Mouse (Mus musculus): ENCODE data around the gene Phc3. TPM values are rescaled to one million over a fixed set of nuclear protein-coding genes. Genes with fewer than 3 reads are reported as not detected.

Gene Phc3
- total RNA-seq, 1 experiment from 2014 or later: 22.7 TPM

DNA sequence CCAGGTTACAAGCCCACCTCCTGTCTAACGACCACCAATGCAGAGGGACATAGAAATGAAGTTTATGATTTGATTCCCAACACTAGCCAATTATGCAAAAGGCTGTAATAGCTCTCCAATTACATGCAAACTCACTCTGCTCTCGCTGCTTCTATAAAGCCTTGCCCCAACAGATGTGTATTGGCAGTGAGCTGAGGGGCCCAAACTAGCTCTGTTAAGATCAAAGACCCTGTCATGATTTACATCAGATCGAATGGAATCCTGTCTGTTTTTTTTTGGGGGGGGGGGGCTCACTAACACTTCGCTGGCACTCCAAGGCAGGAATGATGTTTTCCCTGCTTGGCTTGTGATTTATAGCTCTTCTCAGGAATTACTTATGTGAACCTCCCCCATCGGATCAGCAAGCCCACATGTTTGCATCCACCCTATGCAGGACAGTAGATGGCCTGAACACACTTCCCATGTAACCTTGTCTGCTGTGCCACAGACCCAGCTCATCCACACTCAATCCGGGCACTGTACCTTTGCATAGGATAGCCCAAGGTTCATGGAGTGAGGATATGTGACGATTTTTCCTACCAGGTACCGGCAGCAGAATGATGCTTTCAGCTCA is 13.8 kb upstream of the Phc3 start:
- no peak for ATAC-seq (replicated peaks; ENCODE audit: insufficient number of reproducible peaks, low FRiP score, low TSS enrichment, poor library complexity, severe bottlenecking)

DNA sequence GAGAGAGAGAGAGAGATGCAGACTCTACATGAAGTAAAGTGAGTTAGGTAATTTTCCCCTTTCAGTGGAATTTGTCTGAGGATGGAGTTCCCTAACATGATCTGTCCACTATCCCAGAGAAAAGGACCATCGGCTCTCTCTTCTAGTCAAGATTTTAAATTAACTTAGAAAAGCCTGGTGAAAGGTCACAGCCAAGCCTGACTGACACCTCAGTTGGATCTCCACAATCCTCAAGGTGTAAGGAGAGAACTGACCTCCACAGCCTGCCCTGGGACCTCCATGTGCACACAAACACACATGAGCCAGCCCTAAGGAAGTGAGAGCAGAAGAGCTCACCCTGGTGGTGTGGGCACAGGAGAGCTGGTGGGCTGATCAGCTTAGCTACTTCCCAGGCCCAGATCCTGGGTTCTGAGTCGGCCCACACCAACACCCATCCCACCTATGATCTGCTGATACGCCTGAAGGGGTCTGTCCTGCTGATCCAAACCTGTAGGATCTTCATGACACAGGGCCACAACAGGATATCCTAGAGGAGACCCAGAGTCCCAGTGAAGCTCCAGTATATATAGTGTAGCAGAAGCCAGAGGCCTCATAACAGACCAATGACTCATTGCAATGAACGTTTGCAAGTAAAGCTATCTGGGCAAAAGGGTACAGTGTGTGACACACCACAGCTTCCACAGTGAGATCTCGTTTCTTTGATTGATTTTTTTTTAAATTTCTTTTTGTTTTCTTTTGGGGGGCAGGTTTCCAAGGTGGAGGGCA is 12.6 kb upstream of the Phc3 start:
- ATAC-seq (replicated peaks; ENCODE audit: insufficient number of reproducible peaks, low FRiP score, low TSS enrichment, poor library complexity, severe bottlenecking): no peak

DNA sequence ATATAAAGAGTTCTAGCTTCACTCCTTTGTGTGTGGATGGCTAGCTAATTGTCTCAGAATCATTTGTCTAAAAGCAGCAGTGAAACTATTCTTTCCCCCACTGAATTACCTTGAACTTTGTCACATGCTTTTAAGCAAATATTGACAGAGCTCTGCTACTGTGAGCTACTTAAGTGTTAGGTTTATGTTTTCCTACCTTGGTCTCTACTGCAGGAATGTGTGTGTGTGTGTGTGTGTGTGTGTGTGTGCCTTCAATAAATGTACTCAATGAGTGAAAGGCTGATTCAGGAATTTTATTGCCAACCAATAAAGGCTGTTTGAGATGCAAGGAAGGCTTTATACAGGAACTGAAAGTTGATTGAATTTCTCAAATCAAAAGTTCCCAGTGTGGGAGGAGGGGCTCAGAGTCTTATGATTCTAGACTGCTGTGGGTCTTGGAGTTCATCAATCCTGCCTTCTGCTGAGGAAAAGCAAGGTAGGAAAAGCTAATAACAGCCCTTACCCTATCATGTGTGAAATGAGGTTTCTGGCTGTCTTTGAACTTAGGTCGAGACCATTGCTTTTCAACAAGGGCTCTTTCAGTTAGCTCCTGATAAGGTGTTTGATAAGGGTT is 7.9 kb upstream of the Phc3 start:
- ATAC-seq (replicated peaks; ENCODE audit: insufficient number of reproducible peaks, low FRiP score, low TSS enrichment, poor library complexity, severe bottlenecking): no peak

DNA sequence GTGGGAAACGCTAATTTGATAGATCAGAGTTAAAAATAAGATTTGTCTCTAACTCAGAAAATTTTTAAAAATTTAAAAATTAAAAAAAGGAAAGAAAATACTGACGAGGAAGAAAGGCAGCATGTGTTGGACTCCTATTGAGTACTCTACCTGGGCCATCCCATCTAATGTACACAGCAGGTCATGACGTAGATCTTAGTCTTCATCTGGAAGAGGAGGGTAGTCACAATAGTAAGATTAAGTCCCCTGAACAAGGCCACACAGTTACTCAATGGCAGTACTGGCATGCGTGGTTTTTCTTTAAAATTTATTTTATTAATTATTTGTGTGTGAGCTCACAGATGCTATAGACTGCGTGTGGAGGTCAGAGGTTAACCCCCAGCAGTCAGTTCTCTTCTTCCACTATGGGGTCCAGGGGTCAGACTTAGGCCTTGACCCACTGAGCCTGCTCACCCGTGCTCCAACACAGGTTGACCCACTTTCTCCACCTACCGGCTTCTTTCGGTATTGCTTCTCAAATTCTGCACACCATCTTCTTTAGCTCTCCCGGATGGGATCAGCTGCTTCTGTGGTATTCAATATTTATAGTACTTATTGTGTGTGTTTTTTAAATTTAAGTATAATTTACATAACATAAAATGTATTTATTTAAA is 6.0 kb upstream of the Phc3 start:
- peak; percentile 84 for ATAC-seq (replicated peaks; ENCODE audit: insufficient number of reproducible peaks, low FRiP score, low TSS enrichment, poor library complexity, severe bottlenecking)

DNA sequence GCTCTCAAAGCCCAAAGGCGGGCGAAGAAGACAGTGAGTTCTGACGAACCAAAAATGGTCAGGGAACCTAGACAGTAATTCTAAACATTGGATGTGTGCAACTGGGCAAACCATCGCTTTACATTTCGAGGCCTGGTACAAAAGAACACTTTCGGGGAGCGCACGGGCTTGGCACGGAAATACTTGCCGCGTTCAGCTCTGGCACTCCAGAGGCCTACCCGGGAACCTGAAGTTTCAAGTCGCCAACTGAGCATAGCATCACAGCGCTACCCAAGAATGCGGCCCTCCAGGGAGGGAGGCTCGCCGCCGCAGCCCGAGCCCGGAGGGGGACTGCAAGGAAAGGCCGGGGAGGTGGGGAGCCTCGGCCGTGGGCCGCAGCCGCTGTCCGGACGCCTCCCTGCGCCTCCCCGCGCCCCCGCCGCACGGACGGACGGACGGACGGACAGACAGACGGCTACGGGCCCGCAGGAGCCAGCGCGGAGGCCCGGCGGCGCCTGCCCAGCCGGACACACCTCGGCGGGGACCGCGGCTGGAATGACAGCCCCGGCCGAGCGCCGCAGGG is 603 bp downstream of the Phc3 start:
- ATAC-seq (replicated peaks; ENCODE audit: insufficient number of reproducible peaks, low FRiP score, low TSS enrichment, poor library complexity, severe bottlenecking): 0 out of 2 replicates have a peak, but pooled peaks have one; percentile 24

DNA sequence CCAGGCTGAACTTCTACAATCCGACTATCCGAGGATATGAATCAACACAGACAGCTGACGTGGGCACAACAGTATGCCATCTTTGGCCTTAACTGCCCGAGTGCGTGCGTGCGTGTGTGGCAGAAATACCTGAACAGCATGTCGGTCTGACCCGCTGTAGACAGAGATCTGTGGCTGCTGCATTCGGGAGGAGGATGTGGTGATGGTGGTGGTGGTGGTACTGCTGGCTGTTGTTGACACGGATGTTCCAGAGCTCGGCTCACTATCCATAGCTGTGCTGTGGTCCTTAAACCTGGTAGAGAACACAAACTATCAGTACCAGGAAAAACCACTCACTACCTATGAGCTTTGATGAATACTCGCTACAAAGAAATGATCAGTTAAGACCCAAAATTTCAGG is 3.6 kb downstream of the Phc3 start:
- ATAC-seq (replicated peaks; ENCODE audit: insufficient number of reproducible peaks, low FRiP score, low TSS enrichment, poor library complexity, severe bottlenecking): no peak

DNA sequence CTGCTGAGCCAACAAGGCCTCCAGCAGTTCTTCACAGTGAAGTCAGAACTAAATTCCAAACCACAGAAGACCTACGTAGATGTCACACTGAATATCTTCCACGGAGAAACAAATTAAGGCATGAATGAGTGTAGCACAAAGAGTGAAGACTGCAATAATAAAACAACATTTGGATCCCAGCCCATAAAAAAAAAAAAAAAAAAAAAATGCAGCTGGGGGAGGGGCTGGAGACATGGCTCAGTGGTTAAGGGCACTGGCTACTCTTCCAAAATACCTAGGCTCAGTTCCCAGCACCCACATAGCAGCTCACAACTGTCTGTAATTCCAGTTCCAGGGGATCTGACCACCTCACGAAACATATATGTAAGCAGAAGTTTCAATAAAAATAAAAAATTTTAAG is 5.0 kb downstream of the Phc3 start:
- no peak for ATAC-seq (replicated peaks; ENCODE audit: insufficient number of reproducible peaks, low FRiP score, low TSS enrichment, poor library complexity, severe bottlenecking)

DNA sequence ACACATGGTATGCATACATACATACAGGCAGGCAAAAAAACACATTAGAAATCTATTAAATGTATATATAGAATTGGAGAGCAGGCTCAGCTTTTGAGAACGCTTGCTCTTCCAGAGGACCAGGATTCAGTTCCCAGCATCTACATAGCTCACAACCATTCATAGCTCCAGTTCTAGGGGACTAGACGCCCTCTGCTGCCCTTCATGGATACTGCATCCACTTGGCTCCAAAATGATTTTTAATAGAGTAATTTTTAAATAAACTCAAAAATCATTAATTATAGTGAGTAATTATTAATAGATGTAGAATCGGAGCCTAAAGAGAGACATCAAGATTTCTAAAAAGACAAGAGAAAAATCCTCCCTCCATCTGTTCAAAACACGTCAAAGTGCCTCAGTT is 6.1 kb downstream of the Phc3 start:
- no peak for ATAC-seq (replicated peaks; ENCODE audit: insufficient number of reproducible peaks, low FRiP score, low TSS enrichment, poor library complexity, severe bottlenecking)

DNA sequence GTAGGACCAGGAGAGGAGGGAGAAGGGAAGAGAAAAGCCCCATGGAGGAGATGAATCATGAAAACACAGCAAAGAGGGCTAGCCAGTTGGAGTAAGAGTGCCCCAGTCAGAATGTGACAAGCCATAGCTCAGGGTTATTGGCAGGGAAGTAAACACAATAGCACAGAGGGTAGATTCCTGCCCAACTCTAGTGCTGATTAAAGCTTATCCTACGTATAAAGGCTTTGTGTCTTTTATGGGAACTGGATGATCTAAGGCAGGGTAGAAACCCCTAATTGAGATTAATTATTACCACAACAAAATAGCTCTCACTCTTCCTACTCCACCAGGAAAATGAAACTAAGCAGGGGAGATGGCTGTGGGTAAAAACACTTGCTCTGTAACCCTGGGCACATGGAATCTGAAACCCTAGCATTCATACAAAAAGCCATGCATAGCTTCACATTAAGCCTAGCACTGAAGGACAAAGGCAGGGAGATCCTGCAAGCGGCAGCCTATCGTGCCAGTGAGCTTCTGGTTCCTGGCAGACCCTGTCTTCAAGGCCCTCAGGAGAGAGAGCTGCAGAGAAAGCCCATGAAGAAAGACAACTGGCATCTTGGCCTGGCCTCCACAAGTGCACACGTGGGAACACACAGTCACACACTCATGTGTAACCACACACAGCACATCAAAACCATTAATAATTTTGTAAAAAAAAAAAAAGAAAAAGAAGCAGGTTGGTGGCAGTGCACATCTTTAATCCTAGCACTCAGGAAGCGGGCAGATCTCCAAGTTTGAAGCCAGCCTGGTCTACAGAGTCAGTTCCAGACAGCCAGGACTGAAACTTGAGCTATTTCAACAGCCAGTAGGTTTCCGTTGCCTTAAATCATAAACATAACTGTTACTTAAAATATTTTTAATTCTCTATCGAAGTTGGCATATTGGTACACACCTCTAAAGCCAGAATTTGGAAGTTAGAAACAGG is 9.1 kb downstream of the Phc3 start:
- no peak for ATAC-seq (replicated peaks; ENCODE audit: insufficient number of reproducible peaks, low FRiP score, low TSS enrichment, poor library complexity, severe bottlenecking)

DNA sequence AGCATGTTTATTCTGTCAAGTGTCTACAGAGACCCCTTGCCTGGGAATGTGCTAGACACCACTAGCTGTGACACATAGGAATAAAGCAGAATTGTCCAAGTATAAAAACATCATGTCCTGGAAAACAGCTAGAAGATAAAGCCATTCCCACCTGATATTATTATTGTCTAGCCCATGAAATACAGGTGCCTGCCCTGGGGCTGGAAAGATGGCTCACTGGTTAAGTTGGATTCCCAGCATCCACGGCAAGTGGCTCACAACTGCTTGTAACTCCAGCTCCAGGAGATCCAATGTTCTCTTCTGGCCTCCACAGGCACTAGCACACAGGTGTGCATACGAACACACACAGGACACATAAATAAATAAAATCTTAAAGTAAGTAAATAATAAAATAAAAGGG is 10.5 kb downstream of the Phc3 start:
- no peak for ATAC-seq (replicated peaks; ENCODE audit: insufficient number of reproducible peaks, low FRiP score, low TSS enrichment, poor library complexity, severe bottlenecking)

DNA sequence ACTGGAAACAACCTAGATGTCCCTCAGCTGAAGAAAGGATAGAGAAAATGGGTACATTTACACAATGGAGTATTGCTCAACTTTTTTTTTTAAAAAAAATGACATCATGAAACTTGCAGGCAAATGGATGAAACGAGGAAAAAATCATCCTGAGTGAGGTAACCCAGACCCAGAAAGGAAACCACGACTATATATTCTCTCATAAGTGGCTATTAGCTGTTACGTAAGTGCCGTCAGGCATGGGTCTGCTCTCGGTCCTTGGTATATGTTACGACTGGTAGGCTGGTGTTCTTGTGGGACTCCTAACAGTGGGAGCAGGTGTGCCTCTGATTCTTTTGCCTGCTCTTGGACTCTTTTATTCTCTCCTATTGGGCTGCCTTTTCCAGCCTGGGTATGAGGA is 12.9 kb downstream of the Phc3 start:
- ATAC-seq (replicated peaks; ENCODE audit: insufficient number of reproducible peaks, low FRiP score, low TSS enrichment, poor library complexity, severe bottlenecking): no peak

DNA sequence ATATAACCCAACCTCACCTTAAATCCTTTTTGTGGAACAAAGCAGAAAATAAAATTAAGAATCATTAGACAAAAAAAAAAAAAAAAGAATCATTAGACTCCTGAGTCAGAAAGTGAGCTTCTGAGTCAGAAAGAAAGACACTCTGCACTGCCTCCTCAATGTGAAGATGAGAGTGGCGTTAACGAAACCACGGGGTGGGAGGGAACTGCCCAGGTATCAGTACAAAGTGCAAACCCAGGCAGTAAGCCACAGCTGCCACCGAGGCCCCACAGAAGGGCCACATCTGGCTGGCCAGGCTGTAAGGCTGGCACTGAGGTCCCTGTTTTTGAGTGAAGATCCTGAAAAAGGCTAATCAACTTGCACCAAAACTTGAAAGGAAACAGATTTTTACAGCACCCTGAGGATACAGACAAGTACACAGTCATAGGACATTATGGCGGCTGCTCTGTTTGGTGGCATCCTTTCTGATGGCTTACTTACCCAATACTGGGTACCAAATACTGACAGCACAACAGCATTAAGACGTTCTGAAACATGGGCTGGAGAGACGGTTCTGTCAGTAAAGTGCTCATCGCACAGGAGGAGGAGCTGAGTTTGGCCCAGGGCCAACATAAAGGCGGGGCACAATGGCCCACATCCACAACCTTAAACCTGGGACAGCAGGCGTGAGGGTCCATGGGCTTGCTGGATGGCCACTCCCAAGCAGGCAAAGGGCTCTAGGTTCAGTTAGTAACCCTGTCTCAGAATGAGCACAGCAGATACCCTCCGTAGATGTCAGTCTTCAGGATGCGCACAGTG is 16.7 kb downstream of the Phc3 start:
- no peak for ATAC-seq (replicated peaks; ENCODE audit: insufficient number of reproducible peaks, low FRiP score, low TSS enrichment, poor library complexity, severe bottlenecking)

DNA sequence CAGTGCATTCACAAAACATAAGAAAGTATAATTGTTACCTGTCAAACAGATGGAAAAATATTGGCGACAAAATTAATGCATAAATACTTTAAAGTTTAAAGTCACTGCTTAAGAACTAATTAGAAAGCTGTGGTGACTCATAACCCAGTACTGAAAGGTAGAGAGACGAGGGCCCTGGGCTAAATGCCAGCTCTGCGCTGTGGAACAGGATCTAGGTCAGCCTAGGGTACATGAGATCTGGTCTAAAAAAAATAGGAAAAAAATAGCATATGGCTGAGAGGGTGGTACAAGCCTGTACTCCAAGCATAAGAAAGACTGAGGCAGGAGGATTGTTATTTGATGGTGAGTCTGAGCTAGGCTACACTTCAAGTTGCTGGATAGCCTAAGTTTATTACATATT is 17.6 kb downstream of the Phc3 start:
- no peak for ATAC-seq (replicated peaks; ENCODE audit: insufficient number of reproducible peaks, low FRiP score, low TSS enrichment, poor library complexity, severe bottlenecking)

DNA sequence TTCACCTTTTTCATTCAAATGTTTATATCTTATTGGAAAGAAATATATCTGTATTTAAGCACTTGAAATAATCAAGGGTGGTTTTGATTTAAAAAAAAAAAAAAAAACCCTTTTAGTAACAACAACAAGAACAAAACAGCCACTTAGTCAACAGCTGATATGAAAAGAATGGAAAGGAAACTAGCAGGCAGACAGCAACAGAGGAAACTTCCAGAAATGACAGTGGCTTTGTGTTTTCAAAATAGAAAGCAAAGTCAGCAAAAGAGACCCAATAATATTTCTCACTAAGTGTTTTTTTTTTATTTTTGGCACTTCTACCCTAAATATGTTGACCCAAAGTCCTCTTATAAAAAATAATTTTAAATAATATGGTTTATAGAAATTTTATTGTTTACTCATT is 34.8 kb downstream of the Phc3 start:
- no peak for ATAC-seq (replicated peaks; ENCODE audit: insufficient number of reproducible peaks, low FRiP score, low TSS enrichment, poor library complexity, severe bottlenecking)

DNA sequence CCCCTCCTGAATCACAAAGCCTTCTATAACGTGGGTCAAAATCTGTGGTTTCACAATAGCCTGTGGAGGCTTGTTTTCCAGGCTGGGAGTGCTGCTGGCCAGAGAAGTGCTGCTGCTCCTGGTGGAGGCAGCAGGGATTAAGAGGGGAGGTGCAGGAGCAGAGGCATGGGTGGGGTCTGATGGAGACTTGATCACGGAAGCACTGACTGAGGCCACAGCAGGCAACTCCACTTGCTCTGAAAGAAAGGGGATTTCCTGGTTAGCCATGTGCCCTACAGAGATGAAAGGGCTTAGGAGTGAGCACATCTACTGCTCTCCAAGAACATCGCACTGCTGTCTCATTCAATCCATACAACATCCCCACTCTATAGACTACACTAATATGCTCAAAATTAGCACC is 39.4 kb downstream of the Phc3 start:
- no peak for ATAC-seq (replicated peaks; ENCODE audit: insufficient number of reproducible peaks, low FRiP score, low TSS enrichment, poor library complexity, severe bottlenecking)

DNA sequence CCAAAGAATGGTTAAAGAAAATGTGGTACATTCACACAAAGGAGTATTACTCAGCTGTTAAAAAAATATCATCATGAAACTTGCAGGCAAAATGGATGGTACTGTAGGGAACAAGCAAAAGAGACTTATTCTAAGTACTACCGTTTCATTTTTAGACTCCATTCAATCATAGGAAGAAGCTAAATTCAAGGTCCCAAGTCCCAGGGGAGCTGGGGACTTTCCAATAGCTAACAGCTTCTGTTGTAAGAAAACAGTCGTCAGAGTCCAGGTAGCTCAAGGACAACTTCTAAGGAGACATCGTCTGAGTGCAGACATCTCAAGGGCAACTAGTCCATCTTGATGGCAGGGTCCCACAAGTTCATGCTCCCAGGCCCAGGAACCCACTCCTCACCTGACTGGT is 41.6 kb downstream of the Phc3 start:
- ATAC-seq (replicated peaks; ENCODE audit: insufficient number of reproducible peaks, low FRiP score, low TSS enrichment, poor library complexity, severe bottlenecking): no peak

DNA sequence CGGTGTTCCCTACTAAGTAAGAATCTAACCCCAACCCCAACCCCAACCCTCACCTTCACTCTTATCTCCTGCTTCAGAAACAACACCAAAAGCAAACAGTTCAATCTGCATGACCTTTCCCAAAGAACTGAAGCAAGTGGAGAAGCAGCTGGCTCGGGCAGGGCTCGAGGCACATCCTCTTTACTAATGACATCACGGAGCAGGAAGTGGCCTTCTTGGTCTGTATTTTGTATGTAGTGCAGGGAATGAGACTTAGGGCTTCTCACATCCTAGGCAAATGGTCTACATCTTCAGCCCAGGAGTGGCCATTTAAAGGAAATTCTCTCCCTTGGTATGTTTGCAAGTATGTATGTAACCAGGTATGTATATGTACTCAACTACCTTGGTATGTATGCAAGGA is 52.1 kb downstream of the Phc3 start:
- ATAC-seq (replicated peaks; ENCODE audit: insufficient number of reproducible peaks, low FRiP score, low TSS enrichment, poor library complexity, severe bottlenecking): no peak

DNA sequence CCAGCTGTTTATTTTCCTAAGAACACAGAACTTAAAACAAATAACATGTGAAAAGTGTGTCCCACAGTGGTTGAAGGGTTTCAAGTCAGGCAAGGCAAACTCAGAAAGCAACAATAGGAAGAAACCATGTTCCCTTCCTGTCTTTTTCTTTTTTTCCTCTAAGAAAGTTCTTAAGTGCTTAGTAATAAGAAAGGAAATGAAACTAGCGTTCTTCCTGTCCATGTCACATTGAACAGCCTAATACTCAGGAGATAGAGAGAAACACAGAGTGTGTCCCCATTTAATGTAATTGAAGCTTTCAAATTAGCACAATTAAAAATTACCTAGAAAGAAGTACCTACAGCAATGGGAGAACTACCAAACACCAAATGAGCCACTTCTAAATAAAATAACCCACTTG is 64.6 kb downstream of the Phc3 start:
- no peak for ATAC-seq (replicated peaks; ENCODE audit: insufficient number of reproducible peaks, low FRiP score, low TSS enrichment, poor library complexity, severe bottlenecking)
